Mouse (Mus musculus) lung, embryonic 15.5 days (tissue): ENCODE results near the gene Prpf6. TPM values are rescaled to one million over a fixed set of nuclear protein-coding genes. Genes with fewer than 3 reads are reported as not detected.
A peak's percentile ranks its signal among the peaks of the same experiment; 100 is the strongest.

Experiments used
- ATAC-seq: fragments of 200-750 bp; cut with Nextera tagmentation; 2 replicates; pipeline ENCODE4 v1.8.0; 2017; ENCODE audit warnings: moderate number of reproducible peaks, borderline replicate concordance; ENCODE audit not compliant: low FRiP score, low TSS enrichment; ENCODE audit errors: extremely low read depth
- H3K27ac ChIP-seq: fragments of 300-500 bp; sonication (generic); 2 replicates; pipeline ENCODE4 v1.5.1; 2015; ENCODE audit warnings: moderate library complexity, mild to moderate bottlenecking, inconsistent platforms
- H3K27me3 ChIP-seq: fragments of 300-500 bp; sonication (generic); 2 replicates; pipeline ENCODE4 v1.6.1; 2015; ENCODE audit warnings: inconsistent platforms
- H3K36me3 ChIP-seq: fragments of 300-500 bp; sonication (generic); 2 replicates; pipeline ENCODE4 v1.6.1; 2015; ENCODE audit warnings: inconsistent platforms
- H3K4me1 ChIP-seq: fragments of 300-500 bp; sonication (generic); 2 replicates; pipeline ENCODE4 v1.6.1; 2015; ENCODE audit warnings: inconsistent platforms
- H3K4me2 ChIP-seq: fragments of 300-500 bp; sonication (generic); 2 replicates; pipeline ENCODE4 v1.6.1; 2015; ENCODE audit warnings: inconsistent platforms, mild to moderate bottlenecking, moderate library complexity
- H3K4me3 ChIP-seq: fragments of 300-500 bp; sonication (generic); 2 replicates; pipeline ENCODE4 v1.5.1; 2015; ENCODE audit warnings: mild to moderate bottlenecking, inconsistent platforms
- H3K9ac ChIP-seq: fragments of 300-500 bp; sonication (generic); 2 replicates; pipeline ENCODE4 v1.6.1; 2015; ENCODE audit warnings: inconsistent platforms
- H3K9me3 ChIP-seq: fragments of 300-500 bp; sonication (generic); 2 replicates; pipeline ENCODE4 v1.6.1; 2016; ENCODE audit warnings: inconsistent platforms
- WGBS: fragments of 180-500 bp; shearing (Covaris S2); methylation state at CpG from one replicate; pipeline ENCODE4 v1.1.7; 2015; 5-methylcytosine and 5-hydroxymethylcytosine counted together
- polyA plus RNA-seq: library from polyadenylated mRNA; unstranded; fragments of >200 nt; fragmentation: Nextera tagmentation; extraction: Ambion mirVana; gene quantifications from 2 replicates; pipeline ENCODE4 v1.2.1, GENCODE M21; 2015

Prpf6 gene
- polyA plus RNA-seq, 1 experiment from 2014 or later = 60.8 TPM

- H3K27me3 ChIP-seq = peaks cover 21% of the 10 kb centered on the region; the same call in 1 of the 2 replicates
- peak overlapping the region; percentile 71 for H3K4me2 ChIP-seq
- H3K4me1 ChIP-seq = peaks cover 21% of the 10 kb centered on the region
- H3K27ac ChIP-seq = peak overlapping the region; percentile 71
- peak; percentile 93 for ATAC-seq
- no peaks in the 10 kb centered on the region for H3K36me3 ChIP-seq
- H3K9me3 ChIP-seq = no peaks in the 10 kb centered on the region
- 1% methylated on average over 57 of the region's 57 CpGs for WGBS
- H3K4me3 ChIP-seq = peak overlapping the region; percentile 97
- peak overlapping the region; percentile 93 for H3K9ac ChIP-seq
Observed at GRCm38 (mm10) chr2:181600828-181601750, 9.4 kb downstream of the Prpf6 start.

GRCm38 (mm10) chr2:181601751-181602145 lies 10.1 kb downstream of the Prpf6 start:
- H3K4me3 ChIP-seq = peak overlapping the region; percentile 97
- no peaks in the 10 kb centered on the region for H3K36me3 ChIP-seq
- ATAC-seq = no peak
- H3K27me3 ChIP-seq = peaks cover 21% of the 10 kb centered on the region; the same call in 1 of the 2 replicates
- WGBS = 23% methylated on average over 10 of the region's 10 CpGs
- peaks cover 21% of the 10 kb centered on the region for H3K4me1 ChIP-seq
- H3K9ac ChIP-seq = peak overlapping the region; percentile 93
- H3K4me2 ChIP-seq = peak overlapping the region; percentile 71
- no peak overlapping the region for H3K27ac ChIP-seq
- H3K9me3 ChIP-seq = no peaks in the 10 kb centered on the region

GRCm38 (mm10) chr2:181602367-181602766 lies 10.7 kb downstream of the Prpf6 start:
- peaks cover 20% of the 10 kb centered on the region; the same call in 1 of the 2 replicates for H3K27me3 ChIP-seq
- H3K36me3 ChIP-seq = no peaks in the 10 kb centered on the region
- 61% methylated on average over 4 of the region's 4 CpGs for WGBS
- no peak overlapping the region for H3K27ac ChIP-seq
- no peak overlapping the region for H3K9ac ChIP-seq
- no peaks in the 10 kb centered on the region for H3K9me3 ChIP-seq
- peaks cover 21% of the 10 kb centered on the region for H3K4me1 ChIP-seq
- no peak for ATAC-seq
- peak overlapping the region; percentile 97; the same call in 1 of the 2 replicates for H3K4me3 ChIP-seq
- peak overlapping the region; percentile 71 for H3K4me2 ChIP-seq

- H3K4me1 ChIP-seq = no peaks in the 10 kb centered on the region
- 78% methylated on average over 5 of the region's 5 CpGs for WGBS
- H3K9ac ChIP-seq = no peak overlapping the region
- no peak overlapping the region for H3K4me3 ChIP-seq
- no peak overlapping the region for H3K27ac ChIP-seq
- no peaks in the 10 kb centered on the region for H3K9me3 ChIP-seq
- no peak overlapping the region for H3K4me2 ChIP-seq
- H3K27me3 ChIP-seq = no peaks in the 10 kb centered on the region
- H3K36me3 ChIP-seq = peaks cover 44% of the 10 kb centered on the region
- ATAC-seq = no peak
Observed at GRCm38 (mm10) chr2:181618761-181619495, 27.3 kb downstream of the Prpf6 start.

DNA sequence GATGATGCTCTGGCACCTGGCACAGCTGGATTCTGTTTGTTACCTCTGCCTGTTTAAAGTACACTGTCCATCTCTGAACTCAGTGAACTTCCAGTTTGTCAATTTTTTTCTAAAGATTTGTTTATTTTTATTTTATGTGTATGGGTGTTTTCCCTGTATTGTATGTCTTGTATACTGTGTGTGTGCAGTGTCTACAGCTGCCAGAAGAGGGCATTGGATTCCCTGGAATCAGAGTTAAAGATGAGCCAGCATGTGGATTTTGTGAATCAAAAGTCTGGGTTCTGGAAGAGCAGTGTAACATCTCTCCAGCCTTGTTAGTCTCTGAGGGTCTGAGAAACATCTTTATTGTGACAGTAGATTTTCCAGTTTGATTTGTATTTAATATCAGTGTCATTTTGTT lies 31.7 kb downstream of the Prpf6 start:
- H3K4me1 ChIP-seq = no peaks in the 10 kb centered on the region
- H3K27ac ChIP-seq = no peak overlapping the region
- no peak overlapping the region for H3K4me3 ChIP-seq
- no peaks in the 10 kb centered on the region for H3K27me3 ChIP-seq
- peaks cover 52% of the 10 kb centered on the region for H3K36me3 ChIP-seq
- H3K9me3 ChIP-seq = no peaks in the 10 kb centered on the region
- H3K9ac ChIP-seq = no peak overlapping the region
- H3K4me2 ChIP-seq = no peak overlapping the region
- no peak for ATAC-seq

DNA sequence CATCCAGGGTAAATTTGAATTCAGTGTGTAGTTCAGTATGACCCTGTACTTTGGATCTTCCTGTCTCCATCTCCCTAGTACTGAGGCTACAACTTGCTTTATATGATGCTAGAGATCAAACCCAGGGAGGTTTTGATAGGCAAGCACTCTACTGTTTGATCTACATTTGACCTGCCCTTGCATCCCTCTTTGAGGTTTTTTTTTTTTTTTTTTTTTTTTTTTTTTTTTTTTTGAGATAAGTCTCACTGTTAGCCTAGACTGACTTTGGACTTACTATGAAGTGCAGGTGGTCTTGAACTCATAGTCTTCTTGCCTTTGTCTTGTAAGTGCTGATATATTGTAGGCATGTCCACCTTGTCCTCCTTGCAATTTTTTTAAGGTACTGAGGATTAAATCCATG lies 36.8 kb downstream of the Prpf6 start:
- Histone ChIP-seq H3K9ac (no peak overlapping the region), H3K4me2 (no peak overlapping the region), H3K4me1 (no peaks in the 10 kb centered on the region), H3K36me3 (peaks cover 43% of the 10 kb centered on the region), H3K9me3 (no peaks in the 10 kb centered on the region), H3K4me3 (no peak overlapping the region), H3K27me3 (no peaks in the 10 kb centered on the region), H3K27ac (no peak overlapping the region)
- ATAC-seq = no peak

GRCm38 (mm10) chr2:181632624-181633023 lies 41.0 kb downstream of the Prpf6 start:
- no peak for ATAC-seq
- 96% methylated on average over 6 of the region's 6 CpGs for WGBS
- Histone ChIP-seq H3K4me3 (no peak overlapping the region), H3K27me3 (no peaks in the 10 kb centered on the region), H3K9me3 (no peaks in the 10 kb centered on the region), H3K4me1 (no peaks in the 10 kb centered on the region), H3K36me3 (peaks cover 58% of the 10 kb centered on the region), H3K27ac (no peak overlapping the region), H3K4me2 (no peak overlapping the region), H3K9ac (no peak overlapping the region)

- 81% methylated on average over 3 of the region's 3 CpGs for WGBS
- Histone ChIP-seq H3K4me3 (no peak overlapping the region), H3K9ac (no peak overlapping the region), H3K9me3 (no peaks in the 10 kb centered on the region), H3K4me1 (no peaks in the 10 kb centered on the region), H3K36me3 (peaks cover 70% of the 10 kb centered on the region), H3K4me2 (no peak overlapping the region), H3K27ac (no peak overlapping the region), H3K27me3 (no peaks in the 10 kb centered on the region)
- no peak for ATAC-seq
Observed at GRCm38 (mm10) chr2:181635865-181636264, 44.2 kb downstream of the Prpf6 start.

DNA sequence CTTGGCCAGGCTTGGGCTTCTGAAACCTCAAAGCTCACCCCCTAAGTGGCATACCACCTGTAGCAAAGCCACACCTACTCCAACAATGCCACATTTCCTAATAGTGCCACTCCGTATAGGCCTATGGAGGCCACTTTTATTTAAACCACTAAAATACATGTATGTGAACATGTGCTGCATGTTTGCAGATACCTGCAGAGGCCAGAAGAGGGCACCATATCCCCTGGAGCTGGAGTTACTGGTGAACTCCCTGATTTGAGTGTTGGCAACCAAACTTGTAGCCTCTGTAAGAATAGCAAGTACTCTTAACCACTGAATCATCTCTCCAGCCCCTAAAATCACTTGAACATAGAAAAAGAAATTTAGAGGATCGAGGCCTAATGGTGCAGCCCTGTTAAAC lies 52.7 kb downstream of the Prpf6 start:
- Histone ChIP-seq H3K27ac (no peak overlapping the region), H3K4me2 (no peak overlapping the region), H3K4me1 (no peaks in the 10 kb centered on the region), H3K9ac (no peak overlapping the region), H3K4me3 (no peak overlapping the region), H3K9me3 (no peaks in the 10 kb centered on the region), H3K27me3 (no peaks in the 10 kb centered on the region), H3K36me3 (peaks cover 80% of the 10 kb centered on the region)
- peak; percentile 19; the same call in 1 of the 2 replicates for ATAC-seq
- 89% methylated on average over 2 of the region's 2 CpGs for WGBS

- Histone ChIP-seq H3K4me1 (no peaks in the 10 kb centered on the region), H3K9me3 (no peaks in the 10 kb centered on the region), H3K4me3 (no peak overlapping the region), H3K4me2 (no peak overlapping the region), H3K36me3 (peaks cover 87% of the 10 kb centered on the region), H3K9ac (no peak overlapping the region), H3K27ac (no peak overlapping the region), H3K27me3 (no peaks in the 10 kb centered on the region)
- WGBS = 92% methylated on average over 3 of the region's 3 CpGs
- ATAC-seq = no peak
Observed at GRCm38 (mm10) chr2:181645666-181646065, 54.0 kb downstream of the Prpf6 start.

DNA sequence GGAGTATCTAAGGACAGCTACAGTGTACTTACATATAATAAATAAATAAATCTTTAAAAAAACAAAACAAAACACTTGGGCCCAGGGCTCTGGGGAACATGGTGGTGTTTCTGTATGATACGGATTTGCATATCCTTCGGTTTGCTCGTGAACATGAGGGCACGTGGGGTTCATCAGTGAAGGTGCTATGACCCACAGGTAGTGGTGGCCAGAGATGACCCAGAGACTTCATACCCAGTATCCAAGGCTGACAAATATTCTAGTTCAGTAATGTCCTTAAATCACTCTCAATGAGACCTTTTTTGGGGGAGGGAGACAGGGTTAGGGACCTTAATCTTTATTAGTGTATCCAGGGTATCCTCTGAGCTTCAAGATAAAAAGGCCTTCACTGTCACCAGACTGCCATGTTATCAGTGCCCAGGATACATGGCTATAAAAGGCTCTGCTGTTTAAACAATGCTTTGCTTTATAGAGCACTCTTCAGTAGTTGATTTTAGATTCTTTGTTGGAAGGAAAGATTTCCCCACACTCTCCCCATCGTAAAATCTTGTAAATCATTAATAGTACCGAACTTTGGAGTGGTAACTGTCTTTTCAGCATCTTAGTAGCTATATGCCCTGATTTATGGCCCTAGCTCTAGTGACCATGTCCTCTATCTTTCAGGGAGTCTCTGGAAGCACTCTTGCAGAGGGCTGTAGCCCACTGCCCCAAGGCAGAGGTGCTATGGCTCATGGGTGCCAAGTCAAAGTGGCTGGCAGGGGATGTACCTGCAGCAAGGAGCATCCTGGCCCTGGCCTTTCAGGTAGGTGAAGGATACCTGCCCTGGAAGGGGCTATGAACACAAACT lies 55.2 kb downstream of the Prpf6 start:
- H3K9ac ChIP-seq = no peak overlapping the region
- peaks cover 83% of the 10 kb centered on the region for H3K36me3 ChIP-seq
- H3K27ac ChIP-seq = no peak overlapping the region
- 85% methylated on average over 6 of the region's 6 CpGs for WGBS
- H3K4me1 ChIP-seq = no peaks in the 10 kb centered on the region
- no peaks in the 10 kb centered on the region for H3K9me3 ChIP-seq
- no peak overlapping the region for H3K4me3 ChIP-seq
- no peak for ATAC-seq
- H3K27me3 ChIP-seq = no peaks in the 10 kb centered on the region
- H3K4me2 ChIP-seq = no peak overlapping the region
